Mouse (Mus musculus) spleen, adult 2 months (tissue): Measurements from ENCODE around the gene Gngt1. TPM values are rescaled to one million over a fixed set of nuclear protein-coding genes. Genes with fewer than 3 reads are reported as not detected.
A peak's percentile ranks its signal among the peaks of the same experiment; 100 is the strongest.

ENCODE experiments used
- DNase-seq, 2 experiments: peaks; one replicate each; pipeline versions ENCODE4 v3.0.0 to v3.0.0-alpha.2; 2012 to 2021; ENCODE audit warnings: low spot score in 2 of 2, low read depth in 1 of 2
- H3K27ac ChIP-seq: fragments of 200-500 bp; 2 replicates; pipeline ENCODE4 v1.5.1; 2012; ENCODE audit warnings: low read length, inconsistent platforms; ENCODE audit not compliant: insufficient read depth
- H3K27me3 ChIP-seq: fragments of 200-500 bp; 2 replicates; pipeline ENCODE4 v1.6.1; 2012; ENCODE audit warnings: mild to moderate bottlenecking, moderate library complexity, low read length, inconsistent platforms; ENCODE audit not compliant: control insufficient read depth, insufficient read depth
- H3K36me3 ChIP-seq: fragments of 200-500 bp; 2 replicates; pipeline ENCODE4 v1.6.1; 2012; ENCODE audit warnings: mild to moderate bottlenecking, low read length, inconsistent platforms; ENCODE audit not compliant: control insufficient read depth, insufficient read depth
- H3K4me1 ChIP-seq: fragments of 200-500 bp; 2 replicates; pipeline ENCODE4 v1.6.1; 2011; ENCODE audit warnings: inconsistent platforms; ENCODE audit not compliant: control insufficient read depth, insufficient read depth, insufficient read length
- H3K4me3 ChIP-seq: fragments of 200-500 bp; 2 replicates; pipeline ENCODE4 v1.5.1; 2011; ENCODE audit warnings: mild to moderate bottlenecking, inconsistent platforms; ENCODE audit not compliant: insufficient read depth, insufficient read length; ENCODE audit errors: extremely low read depth
- CTCF ChIP-seq: fragments of 200-500 bp; IDR thresholded peaks from 2 replicates; pipeline ENCODE4 v1.5.1; 2011; ENCODE audit warnings: mild to moderate bottlenecking, inconsistent platforms; ENCODE audit not compliant: insufficient read depth, insufficient read length, insufficient replicate concordance; ENCODE audit errors: extremely low read depth
- POLR2A ChIP-seq: fragments of 200-500 bp; IDR thresholded peaks from 2 replicates; pipeline ENCODE4 v1.6.1; 2011; ENCODE audit warnings: low read depth, low read length, inconsistent platforms
- WGBS: fragments of 180-500 bp; shearing (Covaris S2); methylation state at CpG from one replicate; pipeline ENCODE4 v1.1.7; 2018; 5-methylcytosine and 5-hydroxymethylcytosine counted together
- polyA plus RNA-seq: library from polyadenylated mRNA; depleted of rRNA; stranded (reverse); fragments of >200 nt; gene quantifications from 2 replicates; pipeline ENCODE4 v1.2.3, GENCODE M21; 2012; rRNA removed

Gene Gngt1
- not detected in 2 replicates for polyA plus RNA-seq

- Histone ChIP-seq H3K36me3 (no peaks in the 10 kb centered on the region), H3K4me1 (no peaks in the 10 kb centered on the region), H3K27me3 (no peaks in the 10 kb centered on the region), H3K4me3 (no peak within 1 kb of the TSS), H3K27ac (no peak within 1 kb of the TSS)
- DNase-seq: no peak
- WGBS: 90% methylated on average over 6 of the region's 6 CpGs
- TF ChIP-seq POLR2A (no peak), CTCF (no peak)
Measured at GRCm38 (mm10) chr6:3993492-3993891, at the start of gene Gngt1. Gene Gngt1 (plus strand): TSS chr6:3993792.

- Histone ChIP-seq H3K36me3 (no peaks in the 10 kb centered on the region), H3K4me3 (no peak overlapping the region), H3K27ac (no peak overlapping the region), H3K27me3 (no peaks in the 10 kb centered on the region), H3K4me1 (no peaks in the 10 kb centered on the region)
- WGBS: 79% methylated on average over 4 of the region's 4 CpGs
- DNase-seq: no peak
- TF ChIP-seq POLR2A (no peak), CTCF (no peak)
Measured at GRCm38 (mm10) chr6:3954969-3955368, 38.6 kb upstream of the Gngt1 start.

GRCm38 (mm10) chr6:3967676-3968626, 25.6 kb upstream of the Gngt1 start:
- no peak overlapping the region for H3K27ac ChIP-seq
- no peak for TF ChIP-seq POLR2A
- TF ChIP-seq CTCF: no peak
- WGBS: 23% methylated on average over 31 of the region's 31 CpGs
- H3K36me3 ChIP-seq: no peaks in the 10 kb centered on the region
- H3K4me3 ChIP-seq: peak overlapping the region; percentile 6; the same call in 1 of the 2 replicates
- DNase-seq: no peak
- H3K4me1 ChIP-seq: no peaks in the 10 kb centered on the region
- H3K27me3 ChIP-seq: no peaks in the 10 kb centered on the region

- TF ChIP-seq CTCF (no peak), POLR2A (no peak)
- Histone ChIP-seq H3K4me1 (no peaks in the 10 kb centered on the region), H3K4me3 (no peak overlapping the region), H3K36me3 (no peaks in the 10 kb centered on the region), H3K27ac (no peak overlapping the region), H3K27me3 (no peaks in the 10 kb centered on the region)
- WGBS: 54% methylated on average over 1 of the region's 1 CpGs
- no peak for DNase-seq
Measured at GRCm38 (mm10) chr6:3973679-3974078, 19.9 kb upstream of the Gngt1 start.

- Histone ChIP-seq H3K4me1 (no peaks in the 10 kb centered on the region), H3K27ac (no peak overlapping the region), H3K36me3 (no peaks in the 10 kb centered on the region), H3K27me3 (no peaks in the 10 kb centered on the region), H3K4me3 (no peak overlapping the region)
- TF ChIP-seq POLR2A: no peak
- TF ChIP-seq CTCF: no peak
- no peak for DNase-seq
- WGBS: 85% methylated on average over 5 of the region's 5 CpGs
Measured at GRCm38 (mm10) chr6:3982661-3983284, 10.8 kb upstream of the Gngt1 start.

GRCm38 (mm10) chr6:3988750-3989149, 4.8 kb upstream of the Gngt1 start, which contains the start of gene Tfpi2:
Gene Tfpi2 (minus strand): TSS chr6:3988919.
- H3K27me3 ChIP-seq: no peaks in the 10 kb centered on the region
- H3K36me3 ChIP-seq: no peaks in the 10 kb centered on the region
- H3K4me3 ChIP-seq: no peak within 1 kb of the TSS
- WGBS: 87% methylated on average over 3 of the region's 3 CpGs
- H3K27ac ChIP-seq: no peak within 1 kb of the TSS
- no peaks in the 10 kb centered on the region for H3K4me1 ChIP-seq
- no peak for DNase-seq
- TF ChIP-seq CTCF: no peak
- no peak for TF ChIP-seq POLR2A
